Mouse (Mus musculus) liver, adult 2 months (tissue): Measurements from ENCODE around the gene Tnik.

Source experiments
- CTCF ChIP-seq: fragments of 200-500 bp; IDR thresholded peaks from 2 replicates; pipeline ENCODE4 v1.5.1; 2011; ENCODE audit warnings: low read depth, low read length, control low read depth
- POLR2A ChIP-seq: fragments of 200-500 bp; IDR thresholded peaks from 2 replicates; pipeline ENCODE4 v1.6.1; 2011; ENCODE audit warnings: low read length, control low read depth; ENCODE audit not compliant: insufficient read depth; ENCODE audit errors: extremely low read depth

GRCm38 (mm10) chr3:28578950-28579615 is 316.1 kb downstream of the Tnik start:
- TF ChIP-seq CTCF (no peak), POLR2A (no peak)
